Mouse (Mus musculus) heart, adult 2 months (tissue): ENCODE measurements at regions not wholly inside any gene's neighbourhood (a gene's known extent, or its start where the extent isn't known, plus 50 kb on each side); places are given as distances from the start of the nearest gene placed in this dataset.

Source experiments
- DNase-seq, 2 experiments: peaks; one replicate each; pipeline ENCODE4 v3.0.0; 2021
- H3K27ac ChIP-seq: fragments of 200-600 bp; 2 replicates; pipeline ENCODE4 v1.8.1; 2022
- H3K27me3 ChIP-seq: fragments of 200-500 bp; 2 replicates; pipeline ENCODE4 v1.6.1; 2012; ENCODE audit warnings: mild to moderate bottlenecking, low read length, inconsistent platforms, mixed read lengths; ENCODE audit not compliant: control insufficient read depth, insufficient read depth
- H3K36me3 ChIP-seq: fragments of 200-500 bp; 2 replicates; pipeline ENCODE4 v1.6.1; 2012; ENCODE audit warnings: low read length, inconsistent platforms; ENCODE audit not compliant: control insufficient read depth, insufficient read depth
- H3K4me1 ChIP-seq: fragments of 200-500 bp; 2 replicates; pipeline ENCODE4 v1.6.1; 2011; ENCODE audit warnings: low read length; ENCODE audit not compliant: control insufficient read depth, insufficient read depth
- H3K4me3 ChIP-seq: fragments of 200-600 bp; 2 replicates; pipeline ENCODE4 v1.8.1; 2022
- H3K79me2 ChIP-seq: fragments of 200-500 bp; replicated peaks from 2 replicates; pipeline ENCODE4 v1.6.1; 2012; ENCODE audit warnings: mild to moderate bottlenecking, inconsistent platforms, low read length, moderate library complexity, mixed read lengths; ENCODE audit not compliant: control insufficient read depth, insufficient read depth
- H3K9ac ChIP-seq: fragments of 200-500 bp; 2 replicates; pipeline ENCODE4 v1.6.1; 2012; ENCODE audit warnings: low read depth, mild to moderate bottlenecking, control low read depth, inconsistent platforms, low read length, mixed read lengths
- CTCF ChIP-seq: fragments of 200-600 bp; IDR thresholded peaks from 2 replicates; pipeline ENCODE4 v1.8.1; 2022; ENCODE audit warnings: antibody characterized with exemption, mild to moderate bottlenecking, moderate library complexity
- EP300 ChIP-seq: fragments of 200-500 bp; IDR thresholded peaks from 2 replicates; pipeline ENCODE4 v1.6.1; 2011; ENCODE audit warnings: low read depth, low read length, control low read depth; ENCODE audit not compliant: insufficient read depth
- POLR2A ChIP-seq: fragments of 200-500 bp; IDR thresholded peaks from 2 replicates; pipeline ENCODE4 v1.6.1; 2011; ENCODE audit warnings: mild to moderate bottlenecking, low read depth, low read length, control low read depth; ENCODE audit not compliant: insufficient read depth
- WGBS: fragments of 180-500 bp; shearing (Covaris S2); methylation state at CpG from one replicate; pipeline ENCODE4 v1.1.7; 2018; 5-methylcytosine and 5-hydroxymethylcytosine counted together
- intact Hi-C: fragments of 180-260 bp; cut with DNase I; formaldehyde crosslinking; loops from one replicate; pipeline ENCODE4 v1.15.1; 2025

GRCm38 (mm10) chr9:87346278-87346882 lies 91.0 kb upstream of the Cep162 start:
- Histone ChIP-seq H3K4me1 (no peaks in the 10 kb centered on the region), H3K4me3 (no peak overlapping the region), H3K79me2 (no peaks in the 10 kb centered on the region), H3K27me3 (no peaks in the 10 kb centered on the region), H3K36me3 (no peaks in the 10 kb centered on the region), H3K27ac (no peak overlapping the region), H3K9ac (no peak overlapping the region)
- no peak for DNase-seq
- whole genome bisulfite sequencing: 75% methylated on average over 3 of the region's 3 CpGs
- TF ChIP-seq EP300 (no peak), POLR2A (no peak), CTCF (no peak)
- intact Hi-C loops: no loop called here

GRCm38 (mm10) chr9:87341438-87341837 lies 86.1 kb upstream of the Cep162 start:
- WGBS: 66% methylated on average over 5 of the region's 5 CpGs
- no peak for TF ChIP-seq POLR2A
- TF ChIP-seq EP300: no peak
- TF ChIP-seq CTCF: no peak
- intact Hi-C loops: no loop called here
- Histone ChIP-seq H3K27me3 (no peaks in the 10 kb centered on the region), H3K4me3 (no peak overlapping the region), H3K27ac (no peak overlapping the region), H3K4me1 (no peaks in the 10 kb centered on the region), H3K9ac (no peak overlapping the region), H3K79me2 (no peaks in the 10 kb centered on the region), H3K36me3 (no peaks in the 10 kb centered on the region)
- no peak for DNase-seq

GRCm38 (mm10) chr9:87326374-87327295 lies 71.3 kb upstream of the Cep162 start:
- H3K4me1 ChIP-seq: no peaks in the 10 kb centered on the region
- 25% methylated on average over 6 of the region's 6 CpGs for WGBS
- TF ChIP-seq EP300 (no peak), POLR2A (no peak), CTCF (peak; percentile 44)
- DNase-seq: no peak
- no peaks in the 10 kb centered on the region for H3K79me2 ChIP-seq
- H3K27me3 ChIP-seq: no peaks in the 10 kb centered on the region
- no peak overlapping the region for H3K9ac ChIP-seq
- no peak overlapping the region for H3K27ac ChIP-seq
- H3K36me3 ChIP-seq: no peaks in the 10 kb centered on the region
- intact Hi-C loops: no loop called here
- H3K4me3 ChIP-seq: no peak overlapping the region

GRCm38 (mm10) chr9:87323690-87324089 lies 68.4 kb upstream of the Cep162 start:
- no peak overlapping the region for H3K4me3 ChIP-seq
- intact Hi-C loops: no loop called here
- no peak for DNase-seq
- no peak overlapping the region for H3K9ac ChIP-seq
- H3K79me2 ChIP-seq: no peaks in the 10 kb centered on the region
- H3K4me1 ChIP-seq: no peaks in the 10 kb centered on the region
- H3K27me3 ChIP-seq: no peaks in the 10 kb centered on the region
- TF ChIP-seq POLR2A: no peak
- no peak for TF ChIP-seq CTCF
- TF ChIP-seq EP300: no peak
- no peaks in the 10 kb centered on the region for H3K36me3 ChIP-seq
- H3K27ac ChIP-seq: no peak overlapping the region
- 56% methylated on average over 2 of the region's 2 CpGs for WGBS

GRCm38 (mm10) chr9:87320758-87321157 lies 65.4 kb upstream of the Cep162 start:
- intact Hi-C loops: no loop called here
- no peak overlapping the region for H3K9ac ChIP-seq
- 89% methylated on average over 13 of the region's 13 CpGs for WGBS

GRCm38 (mm10) chr9:87318767-87319166 lies 63.4 kb upstream of the Cep162 start:
- Histone ChIP-seq H3K27me3 (no peaks in the 10 kb centered on the region), H3K36me3 (no peaks in the 10 kb centered on the region), H3K79me2 (no peaks in the 10 kb centered on the region), H3K27ac (no peak overlapping the region), H3K4me3 (no peak overlapping the region), H3K9ac (no peak overlapping the region), H3K4me1 (no peaks in the 10 kb centered on the region)
- DNase-seq: no peak
- TF ChIP-seq POLR2A: no peak
- TF ChIP-seq EP300: no peak
- TF ChIP-seq CTCF: no peak
- WGBS: 71% methylated on average over 7 of the region's 7 CpGs
- intact Hi-C loops: no loop called here

More at GRCm38 (mm10) chr9:87320758-87321157, 65.4 kb upstream of the Cep162 start:
- no peaks in the 10 kb centered on the region for H3K4me1 ChIP-seq
- H3K36me3 ChIP-seq: no peaks in the 10 kb centered on the region
- no peak overlapping the region for H3K27ac ChIP-seq
- H3K79me2 ChIP-seq: no peaks in the 10 kb centered on the region
- TF ChIP-seq CTCF (no peak), POLR2A (no peak), EP300 (no peak)
- H3K4me3 ChIP-seq: no peak overlapping the region
- DNase-seq: no peak
- no peaks in the 10 kb centered on the region for H3K27me3 ChIP-seq
